Mouse (Mus musculus) testis, adult 2 months (tissue): ENCODE results near the gene Tra2b.

Source experiments
- CTCF ChIP-seq: fragments of 200-500 bp; IDR thresholded peaks from 2 replicates; pipeline ENCODE4 v1.5.1; 2012; ENCODE audit warnings: low read depth, mild to moderate bottlenecking, inconsistent platforms, low read length, moderate library complexity; ENCODE audit not compliant: control insufficient read depth, insufficient read depth, insufficient replicate concordance
- POLR2A ChIP-seq: fragments of 200-500 bp; IDR thresholded peaks from 2 replicates; pipeline ENCODE4 v1.6.1; 2012; ENCODE audit warnings: low read depth, mild to moderate bottlenecking, inconsistent platforms, low read length, moderate library complexity; ENCODE audit not compliant: control insufficient read depth

GRCm38 (mm10) chr16:22276536-22276935 lies 10.7 kb upstream of the Tra2b start:
- no peak for TF ChIP-seq POLR2A
- TF ChIP-seq CTCF: no peak
